Mouse (Mus musculus): ENCODE results near the gene Sesn1.

GRCm38 (mm10) chr10:41908899-41909298 is 99.2 kb downstream of the Sesn1 start:
- TF ChIP-seq POLR2A (IDR thresholded peaks at IDR 0.05; ENCODE audit: control insufficient read depth, low read depth, low read length) (no peak), CTCF (IDR thresholded peaks at IDR 0.05; ENCODE audit: control insufficient read depth, insufficient read depth, insufficient replicate concordance, low read depth, low read length) (no peak)
